Mouse (Mus musculus): Measurements from ENCODE around the gene Nkapd1. TPM values are rescaled to one million over a fixed set of nuclear protein-coding genes. Genes with fewer than 3 reads are reported as not detected.

The Nkapd1 gene
- 17.2 and 22.2 TPM in 2 replicates for polyA plus RNA-seq (2015; fragmentation: Nextera tagmentation; extraction: Ambion mirVana)

DNA sequence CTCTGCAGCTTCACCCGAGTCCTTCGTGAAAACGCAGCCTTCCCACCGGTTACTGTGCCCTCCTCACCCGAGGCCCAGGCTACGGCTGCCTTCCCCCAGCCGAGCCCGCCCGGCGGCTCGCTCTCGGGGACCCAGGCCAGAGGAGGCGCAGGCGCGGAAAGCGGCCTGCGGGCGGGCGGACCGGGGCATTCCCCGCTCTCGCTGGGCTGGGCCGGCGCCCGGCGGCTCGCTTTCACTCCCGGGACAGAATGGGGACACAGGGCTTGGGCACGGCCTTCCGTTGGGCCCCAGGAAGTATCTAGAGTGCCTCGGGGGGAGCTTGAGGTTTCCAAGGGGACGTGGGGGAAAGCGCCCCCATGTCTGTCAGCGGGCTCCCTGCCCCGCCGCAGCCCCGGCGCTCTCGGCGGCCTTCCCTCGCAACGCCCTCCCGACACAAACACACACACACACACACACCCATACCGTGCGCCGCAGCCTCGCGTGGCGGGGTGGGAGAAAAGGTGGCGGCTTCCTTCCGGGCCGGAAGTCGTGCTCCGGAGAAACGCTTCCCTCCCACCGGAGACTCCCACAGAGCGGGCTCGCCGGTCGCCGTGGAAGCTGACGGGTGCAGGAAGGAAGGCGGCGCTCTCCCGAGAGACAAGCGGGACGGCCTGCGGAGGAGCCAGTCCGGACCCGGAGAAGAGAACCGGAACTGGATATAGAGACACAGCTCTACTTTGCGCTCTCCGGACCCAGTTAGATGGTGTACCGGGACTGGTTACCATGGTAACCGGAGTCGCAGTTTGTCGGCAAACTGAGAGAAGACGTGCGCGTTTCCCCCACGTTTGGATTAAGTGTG lies at the start of gene Nkapd1, which contains the start of gene Pih1d2:
TSS of gene Nkapd1 (minus strand) at position 699 of the 838 bp plus-strand sequence.
TSS of gene Pih1d2 (plus strand) at position 556 of the 838 bp plus-strand sequence.
- peak; percentile 90 for ATAC-seq (ENCODE audit: insufficient number of reproducible peaks, low FRiP score, low TSS enrichment, low read depth)
- H3K4me2 ChIP-seq = peak within 1 kb of the TSS; percentile 59
- peaks cover 11% of the 10 kb centered on the region for H3K4me1 ChIP-seq
- H3K9me3 ChIP-seq = no peaks in the 10 kb centered on the region
- H3K9ac ChIP-seq = peak within 1 kb of the TSS; percentile 99
- WGBS = under 1% methylated on average over 75 of the region's 81 CpGs
- peak within 1 kb of the TSS; percentile 96 for H3K27ac ChIP-seq
- H3K36me3 ChIP-seq = peaks cover 31% of the 10 kb centered on the region
- H3K4me3 ChIP-seq = peak within 1 kb of the TSS; percentile 100
- H3K27me3 ChIP-seq = no peaks in the 10 kb centered on the region

DNA sequence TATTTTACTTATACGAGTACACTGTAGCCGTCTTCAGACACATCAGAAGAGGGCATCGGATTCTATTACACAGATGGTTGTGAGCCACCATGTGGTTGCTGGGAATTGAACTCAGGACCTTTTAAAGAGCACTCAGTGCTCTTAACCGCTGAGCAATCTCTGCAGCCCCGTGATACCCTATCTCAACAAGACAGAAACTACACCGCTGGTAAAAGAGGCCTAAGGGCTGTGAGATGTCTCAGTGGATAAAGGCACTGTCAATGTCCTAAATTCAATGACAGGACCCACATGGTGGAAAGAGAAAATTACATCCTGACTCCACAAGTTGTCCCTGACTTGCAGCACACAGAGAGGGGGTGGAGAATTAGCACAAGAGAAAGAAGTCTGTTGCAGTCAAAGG lies 49.2 kb upstream of the Nkapd1 start:
- ATAC-seq (ENCODE audit: insufficient number of reproducible peaks, low FRiP score, low TSS enrichment, low read depth) = no peak
- peaks cover 32% of the 10 kb centered on the region for H3K36me3 ChIP-seq

GRCm38 (mm10) chr9:50664826-50665225 lies 47.6 kb upstream of the Nkapd1 start:
- ATAC-seq (ENCODE audit: insufficient number of reproducible peaks, low FRiP score, low TSS enrichment, low read depth) = no peak
- Histone ChIP-seq H3K9me3 (no peaks in the 10 kb centered on the region), H3K4me1 (peaks cover 4% of the 10 kb centered on the region), H3K36me3 (peaks cover 32% of the 10 kb centered on the region), H3K4me3 (no peak overlapping the region), H3K27ac (no peak overlapping the region), H3K27me3 (no peaks in the 10 kb centered on the region), H3K4me2 (no peak overlapping the region), H3K9ac (no peak overlapping the region)
- WGBS = 88% methylated on average over 5 of the region's 5 CpGs

More for the DNA sequence above, 49.2 kb upstream of the Nkapd1 start:
- Histone ChIP-seq H3K27ac (no peak overlapping the region), H3K4me3 (no peak overlapping the region), H3K9ac (no peak overlapping the region), H3K9me3 (no peaks in the 10 kb centered on the region), H3K27me3 (no peaks in the 10 kb centered on the region), H3K4me2 (no peak overlapping the region), H3K4me1 (no peaks in the 10 kb centered on the region)
- 88% methylated on average over 6 of the region's 6 CpGs for WGBS

GRCm38 (mm10) chr9:50660431-50660830 lies 43.2 kb upstream of the Nkapd1 start:
- H3K4me3 ChIP-seq = peak overlapping the region; percentile 93
- H3K27me3 ChIP-seq = no peaks in the 10 kb centered on the region
- peak overlapping the region; percentile 72 for H3K4me2 ChIP-seq
- H3K36me3 ChIP-seq = peaks cover 22% of the 10 kb centered on the region
- WGBS = 13% methylated on average over 12 of the region's 12 CpGs
- H3K27ac ChIP-seq = no peak overlapping the region
- peaks cover 14% of the 10 kb centered on the region for H3K4me1 ChIP-seq
- no peak for ATAC-seq (ENCODE audit: insufficient number of reproducible peaks, low FRiP score, low TSS enrichment, low read depth)
- 0 out of 2 replicates have a peak overlapping the region, but pooled peaks have one; percentile 82 for H3K9ac ChIP-seq
- H3K9me3 ChIP-seq = no peaks in the 10 kb centered on the region

DNA sequence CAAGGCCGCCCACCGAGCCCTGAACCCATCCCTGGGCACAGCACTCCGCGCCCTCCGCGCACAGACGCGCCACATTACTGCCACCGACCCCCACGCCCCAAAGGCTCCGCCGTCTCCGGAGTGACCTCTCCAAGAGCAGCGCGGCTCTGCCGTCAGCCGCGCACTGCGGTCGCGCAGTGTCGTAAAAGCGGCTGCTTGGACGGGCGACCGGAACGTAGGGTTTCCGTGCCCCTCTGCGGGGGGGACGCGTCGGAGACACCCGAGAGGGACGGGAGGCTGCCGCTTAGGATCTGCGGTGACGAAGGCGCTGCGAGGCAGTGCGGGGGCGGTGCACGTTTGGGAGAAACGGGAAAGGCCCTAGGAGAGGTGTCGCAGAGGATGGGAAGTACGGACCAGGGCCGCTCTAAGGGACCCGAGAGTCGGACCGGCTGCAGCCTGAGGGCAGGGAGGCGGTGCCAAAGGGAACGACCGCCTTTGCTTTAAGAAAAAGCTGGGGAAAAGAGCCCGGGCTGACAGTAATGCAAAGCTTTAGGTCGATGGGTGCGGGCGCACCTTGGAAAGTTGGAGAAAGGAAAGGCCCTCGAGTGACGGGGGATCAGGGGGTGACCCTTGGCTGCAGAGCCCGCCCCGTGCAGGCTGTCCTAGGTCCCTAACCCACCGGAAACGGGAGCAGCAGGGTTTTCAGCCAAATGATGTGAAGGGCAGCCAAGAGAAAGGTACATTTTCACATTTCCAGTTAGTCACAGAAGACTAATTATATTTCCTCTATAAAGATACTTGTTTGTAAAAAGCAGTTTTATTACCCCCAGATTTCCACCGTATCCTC lies 42.3 kb upstream of the Nkapd1 start, which contains the start of gene Dlat:
TSS of gene Dlat (minus strand) at position 389 of the 826 bp plus-strand sequence.
- peak within 1 kb of the TSS; percentile 88 for H3K27ac ChIP-seq
- WGBS = under 1% methylated on average over 63 of the region's 63 CpGs
- peak within 1 kb of the TSS; percentile 82 for H3K9ac ChIP-seq
- no peaks in the 10 kb centered on the region for H3K9me3 ChIP-seq
- peak; percentile 88 for ATAC-seq (ENCODE audit: insufficient number of reproducible peaks, low FRiP score, low TSS enrichment, low read depth)
- H3K27me3 ChIP-seq = no peaks in the 10 kb centered on the region
- peaks cover 27% of the 10 kb centered on the region for H3K36me3 ChIP-seq
- peak within 1 kb of the TSS; percentile 72 for H3K4me2 ChIP-seq
- H3K4me3 ChIP-seq = peak within 1 kb of the TSS; percentile 93
- peaks cover 14% of the 10 kb centered on the region for H3K4me1 ChIP-seq

DNA sequence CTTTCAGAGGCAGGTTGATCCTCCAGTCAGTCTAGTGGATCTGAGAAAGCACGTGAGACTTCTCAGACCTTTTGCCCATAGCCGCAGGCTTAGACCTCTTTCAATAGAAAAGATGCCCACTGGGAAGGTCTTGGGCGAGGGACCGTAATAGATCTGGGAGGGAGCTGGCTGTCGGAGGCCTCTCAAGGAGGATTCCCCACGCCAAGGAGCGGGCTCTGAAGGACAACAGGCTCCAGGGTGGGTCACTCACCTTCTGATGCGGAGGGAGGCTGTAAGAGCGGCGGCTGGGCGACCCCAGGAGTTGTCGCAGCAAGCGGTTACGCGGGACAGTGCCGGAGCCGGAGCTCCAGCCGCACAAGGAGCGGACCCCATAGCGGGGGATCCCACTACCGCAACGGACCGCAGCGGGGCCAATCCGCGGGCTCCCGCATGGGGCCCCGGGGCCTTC lies 41.7 kb upstream of the Nkapd1 start:
- peak overlapping the region; percentile 88 for H3K27ac ChIP-seq
- under 1% methylated on average over 28 of the region's 28 CpGs for WGBS

GRCm38 (mm10) chr9:50658391-50658790 lies 41.1 kb upstream of the Nkapd1 start:
- peak overlapping the region; percentile 82; the same call in 1 of the 2 replicates for H3K9ac ChIP-seq
- no peaks in the 10 kb centered on the region for H3K27me3 ChIP-seq
- 0 out of 2 replicates have a peak overlapping the region, but pooled peaks have one; percentile 88 for H3K27ac ChIP-seq
- H3K36me3 ChIP-seq = peaks cover 36% of the 10 kb centered on the region
- no peaks in the 10 kb centered on the region for H3K9me3 ChIP-seq
- WGBS = 20% methylated on average over 5 of the region's 5 CpGs
- peaks cover 14% of the 10 kb centered on the region for H3K4me1 ChIP-seq
- H3K4me2 ChIP-seq = peak overlapping the region; percentile 72
- peak overlapping the region; percentile 93 for H3K4me3 ChIP-seq
- ATAC-seq (ENCODE audit: insufficient number of reproducible peaks, low FRiP score, low TSS enrichment, low read depth) = no peak

More for the DNA sequence above, 41.7 kb upstream of the Nkapd1 start:
- Histone ChIP-seq H3K4me2 (peak overlapping the region; percentile 72), H3K4me3 (peak overlapping the region; percentile 93), H3K27me3 (no peaks in the 10 kb centered on the region), H3K4me1 (peaks cover 14% of the 10 kb centered on the region), H3K36me3 (peaks cover 31% of the 10 kb centered on the region), H3K9ac (peak overlapping the region; percentile 82), H3K9me3 (no peaks in the 10 kb centered on the region)
- 0 out of 2 replicates have a peak, but pooled peaks have one; percentile 30 for ATAC-seq (ENCODE audit: insufficient number of reproducible peaks, low FRiP score, low TSS enrichment, low read depth)

DNA sequence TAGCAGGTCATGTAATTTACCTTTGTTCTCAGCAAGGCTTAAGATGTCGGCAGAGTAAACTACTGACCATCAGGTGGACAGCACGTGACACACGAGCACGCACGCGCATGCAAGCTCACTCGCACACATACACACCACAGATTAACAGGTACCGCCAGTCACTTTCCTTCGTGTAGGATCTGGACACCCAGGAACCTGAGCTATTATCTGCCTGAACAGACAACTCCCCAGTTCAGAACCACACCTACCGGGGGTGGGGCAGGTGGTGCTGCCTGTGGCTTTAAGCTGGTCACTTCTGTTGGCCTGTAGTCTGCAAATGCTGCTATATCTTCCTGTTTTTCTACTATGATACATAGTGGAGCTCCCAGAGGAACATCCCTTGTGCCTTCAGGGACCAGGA lies 33.2 kb upstream of the Nkapd1 start:
- Histone ChIP-seq H3K9ac (no peak overlapping the region), H3K27ac (no peak overlapping the region), H3K4me1 (no peaks in the 10 kb centered on the region), H3K36me3 (peaks cover 89% of the 10 kb centered on the region), H3K27me3 (no peaks in the 10 kb centered on the region), H3K9me3 (no peaks in the 10 kb centered on the region), H3K4me2 (no peak overlapping the region), H3K4me3 (no peak overlapping the region)
- WGBS = 94% methylated on average over 10 of the region's 10 CpGs
- no peak for ATAC-seq (ENCODE audit: insufficient number of reproducible peaks, low FRiP score, low TSS enrichment, low read depth)

- Histone ChIP-seq H3K27ac (no peak overlapping the region), H3K36me3 (peaks cover 91% of the 10 kb centered on the region), H3K9me3 (no peaks in the 10 kb centered on the region), H3K4me3 (no peak overlapping the region), H3K9ac (no peak overlapping the region), H3K4me2 (no peak overlapping the region), H3K27me3 (no peaks in the 10 kb centered on the region), H3K4me1 (no peaks in the 10 kb centered on the region)
- 73% methylated on average over 10 of the region's 10 CpGs for WGBS
- no peak for ATAC-seq (ENCODE audit: insufficient number of reproducible peaks, low FRiP score, low TSS enrichment, low read depth)
These were observed 29.6 kb upstream of the Nkapd1 start for GRCm38 (mm10) chr9:50646826-50647370.

GRCm38 (mm10) chr9:50634270-50634669 lies 17.0 kb upstream of the Nkapd1 start:
- H3K4me2 ChIP-seq = no peak overlapping the region
- H3K27me3 ChIP-seq = no peaks in the 10 kb centered on the region
- H3K36me3 ChIP-seq = peaks cover 57% of the 10 kb centered on the region
- no peaks in the 10 kb centered on the region for H3K9me3 ChIP-seq
- no peak overlapping the region for H3K27ac ChIP-seq
- no peak overlapping the region for H3K9ac ChIP-seq
- no peak overlapping the region for H3K4me3 ChIP-seq
- no peaks in the 10 kb centered on the region for H3K4me1 ChIP-seq
- 96% methylated on average over 11 of the region's 11 CpGs for WGBS
- ATAC-seq (ENCODE audit: insufficient number of reproducible peaks, low FRiP score, low TSS enrichment, low read depth) = no peak

DNA sequence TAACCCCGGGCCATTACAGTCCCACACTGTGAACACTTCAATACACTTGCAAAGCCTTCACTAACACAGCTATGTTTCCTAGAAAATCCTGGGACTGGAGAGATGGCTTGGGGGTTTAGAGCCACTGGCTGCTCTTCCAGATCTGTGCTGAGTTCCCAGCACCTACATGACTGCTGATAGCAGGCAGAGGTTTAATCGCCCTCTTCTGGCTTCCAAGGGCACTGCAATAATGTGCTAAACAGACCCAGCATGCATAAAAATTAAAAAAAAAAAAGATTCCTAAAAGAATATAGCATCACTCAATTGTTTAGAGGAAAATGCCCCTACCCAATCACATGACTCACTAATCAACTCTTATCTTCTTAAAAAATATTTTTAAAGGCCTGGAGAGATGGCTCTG lies 15.8 kb upstream of the Nkapd1 start:
- Histone ChIP-seq H3K9me3 (no peaks in the 10 kb centered on the region), H3K4me3 (no peak overlapping the region), H3K36me3 (peaks cover 46% of the 10 kb centered on the region), H3K27ac (no peak overlapping the region), H3K4me1 (no peaks in the 10 kb centered on the region), H3K27me3 (no peaks in the 10 kb centered on the region), H3K9ac (no peak overlapping the region), H3K4me2 (no peak overlapping the region)
- 62% methylated on average over 2 of the region's 2 CpGs for WGBS
- ATAC-seq (ENCODE audit: insufficient number of reproducible peaks, low FRiP score, low TSS enrichment, low read depth) = no peak

All from limb, embryonic 15.5 days (tissue).